12 mouse cellular contexts compared by ENCODE assay signal in genomic region chr16:93143164-93143563, GRCm38 (mm10).
DNase-seq lines count a peak whose midpoint lies in the region; ATAC-seq and TF ChIP-seq lines count a peak whose summit lies in the region.
"Had no signal": no experiment of that assay in that cellular context is flagged by ENCODE, and none has a peak within 500 bp of the region (broad histone marks: within the 10 kb centered on the region; RNA-seq: fewer than 3 reads in every experiment).

No protein-coding gene starts in this region.

- H3K79me2 ChIP-seq in MEL (ENCODE audit: control insufficient read depth, insufficient read depth, low read length, poor library complexity): no peaks in the 10 kb centered on the region

- no peak overlapping the region for H3K27ac ChIP-seq in forebrain, embryonic 16.5 days (ENCODE audit: low read length)
- H3K27ac ChIP-seq in forebrain, embryonic 11.5 days (ENCODE audit: low read depth, low read length): no peak overlapping the region
- H3K27ac ChIP-seq in MEL (ENCODE audit: control insufficient read depth, low read depth, low read length): peak overlapping the region; percentile 58; the same call in 1 of the 2 replicates
- no peak overlapping the region for H3K27ac ChIP-seq in neural tube, embryonic 15.5 days (replicated peaks)
- H3K27ac ChIP-seq in liver, postnatal 0 days (ENCODE audit: low read depth): no peak overlapping the region
- H3K27ac ChIP-seq: stomach, embryonic 15.5 days had no signal

- no peak for TF ChIP-seq CTCF in MEL (IDR thresholded peaks at IDR 0.05 in 2 of 3, conservative IDR thresholded peaks at IDR 0.05 in 1 of 3; ENCODE audit: control insufficient read depth in 1 of 3, insufficient read depth in 1 of 3, low read depth in 2 of 3, low read length in 3 of 3, poor library complexity in 1 of 3, severe bottlenecking in 1 of 3)
- TF ChIP-seq CTCF in liver, postnatal 0 days (IDR thresholded peaks at IDR 0.05; ENCODE audit: low read depth): no peak

- 39% methylated on average over 10 of the region's 10 CpGs for WGBS in forebrain, embryonic 16.5 days
- WGBS in forebrain, embryonic 11.5 days: 94% methylated on average over 10 of the region's 10 CpGs
- 79% methylated on average over 10 of the region's 10 CpGs for WGBS in neural tube, embryonic 15.5 days
- 83% methylated on average over 10 of the region's 10 CpGs for WGBS in liver, postnatal 0 days (ENCODE audit: insufficient replicate concordance)

- H3K4me1 ChIP-seq in forebrain, embryonic 16.5 days (replicated peaks; ENCODE audit: control insufficient read depth, insufficient read depth, low read length): peaks cover 5% of the 10 kb centered on the region; the same call in 1 of the 2 replicates
- H3K4me1 ChIP-seq in forebrain, embryonic 11.5 days (replicated peaks; ENCODE audit: control insufficient read depth, insufficient read depth, low read length): no peaks in the 10 kb centered on the region
- H3K4me1 ChIP-seq in MEL (ENCODE audit: control insufficient read depth in 1 of 2, insufficient read depth in 2 of 2, low read length in 2 of 2): peaks cover 33 to 43% of the 10 kb centered on the region in 2 experiments
- no peaks in the 10 kb centered on the region for H3K4me1 ChIP-seq in neural tube, embryonic 15.5 days
- H3K4me1 ChIP-seq in liver, postnatal 0 days (ENCODE audit: insufficient read depth): peaks cover 5% of the 10 kb centered on the region; the same call in 1 of the 2 replicates
- H3K4me1 ChIP-seq: stomach, embryonic 15.5 days had no signal

- TF ChIP-seq RAD21 in MEL (IDR thresholded peaks at IDR 0.05; ENCODE audit: low read depth, low read length): no peak

- peak; percentile 52; the same call in 1 of the 2 replicates for ATAC-seq in forebrain, embryonic 16.5 days
- no peak for ATAC-seq in forebrain, embryonic 11.5 days (replicated peaks; ENCODE audit: low FRiP score)
- ATAC-seq in neural tube, embryonic 15.5 days (ENCODE audit: low FRiP score): no peak
- no peak for ATAC-seq in liver, postnatal 0 days

- no peak for TF ChIP-seq POLR2A in MEL (IDR thresholded peaks at IDR 0.05; ENCODE audit: control insufficient read depth in 1 of 2, insufficient read depth in 1 of 2, low read depth in 1 of 2, low read length in 2 of 2, poor library complexity in 1 of 2)

- TF ChIP-seq EP300 in MEL (IDR thresholded peaks at IDR 0.05; ENCODE audit: low read depth in 1 of 2, low read length in 2 of 2): no peak
- no peak for TF ChIP-seq EP300 in liver, postnatal 0 days (IDR thresholded peaks at IDR 0.05; ENCODE audit: low read depth)

- no peaks in the 10 kb centered on the region for H3K27me3 ChIP-seq in forebrain, embryonic 16.5 days (replicated peaks; ENCODE audit: control insufficient read depth, insufficient read depth, low read length)
- no peaks in the 10 kb centered on the region for H3K27me3 ChIP-seq in forebrain, embryonic 11.5 days (ENCODE audit: control insufficient read depth, insufficient read depth, low read length)
- H3K27me3 ChIP-seq in MEL (ENCODE audit: control insufficient read depth in 1 of 2, insufficient read depth in 2 of 2, low read length in 2 of 2): no peaks in the 10 kb centered on the region
- no peaks in the 10 kb centered on the region for H3K27me3 ChIP-seq in neural tube, embryonic 15.5 days (replicated peaks)
- no peaks in the 10 kb centered on the region for H3K27me3 ChIP-seq in liver, postnatal 0 days (ENCODE audit: insufficient read depth, low read length)
- H3K27me3 ChIP-seq: stomach, embryonic 15.5 days had no signal

- DNase-seq in forebrain, embryonic 11.5 days (ENCODE audit: low spot score): no peak
- no peak for DNase-seq in MEL (ENCODE audit: low read depth, low spot score)
- peak; percentile 55 to 67 for DNase-seq in frontal cortex, postnatal 14 days (ENCODE audit: low spot score in 2 of 2)
- peak; percentile 16 to 79 for DNase-seq in left cerebral cortex, adult 9 months (ENCODE audit: low spot score in 2 of 2)
- no peak for DNase-seq in ovary, postnatal 14 days (ENCODE audit: low spot score)
- no peak for DNase-seq in liver, postnatal 0 days
- DNase-seq: cerebellum, adult 18-20 months; lung, adult 18-20 months had no signal

- no peaks in the 10 kb centered on the region for H3K36me3 ChIP-seq in forebrain, embryonic 16.5 days (ENCODE audit: control insufficient read depth, insufficient read depth)
- no peaks in the 10 kb centered on the region for H3K36me3 ChIP-seq in forebrain, embryonic 11.5 days (ENCODE audit: control insufficient read depth, insufficient read depth, low read length)
- H3K36me3 ChIP-seq in MEL (ENCODE audit: control insufficient read depth in 1 of 2, insufficient read depth in 2 of 2, low read length in 2 of 2): peaks cover 0 to 44% of the 10 kb centered on the region in 2 experiments; a peak in 2 of 4 replicates
- H3K36me3 ChIP-seq in neural tube, embryonic 15.5 days: no peaks in the 10 kb centered on the region
- H3K36me3 ChIP-seq in liver, postnatal 0 days (replicated peaks; ENCODE audit: insufficient read depth, low read length): no peaks in the 10 kb centered on the region
- H3K36me3 ChIP-seq: stomach, embryonic 15.5 days had no signal

- no peaks in the 10 kb centered on the region for H3K9me3 ChIP-seq in forebrain, embryonic 16.5 days (ENCODE audit: control insufficient read depth, low read length)
- H3K9me3 ChIP-seq in forebrain, embryonic 11.5 days (ENCODE audit: control insufficient read depth, low read length): no peaks in the 10 kb centered on the region
- no peaks in the 10 kb centered on the region for H3K9me3 ChIP-seq in MEL (replicated peaks; ENCODE audit: insufficient read depth, low read length)
- H3K9me3 ChIP-seq in neural tube, embryonic 15.5 days (replicated peaks): no peaks in the 10 kb centered on the region
- H3K9me3 ChIP-seq in liver, postnatal 0 days (ENCODE audit: low read length): no peaks in the 10 kb centered on the region
- H3K9me3 ChIP-seq: stomach, embryonic 15.5 days had no signal

- no peak overlapping the region for H3K4me2 ChIP-seq in forebrain, embryonic 16.5 days (ENCODE audit: low read length)
- H3K4me2 ChIP-seq in forebrain, embryonic 11.5 days (ENCODE audit: low read depth, low read length, severe bottlenecking): no peak overlapping the region
- no peak overlapping the region for H3K4me2 ChIP-seq in neural tube, embryonic 15.5 days
- no peak overlapping the region for H3K4me2 ChIP-seq in liver, postnatal 0 days (ENCODE audit: low read depth, low read length)
- H3K4me2 ChIP-seq: heart, embryonic 11.5 days; stomach, embryonic 15.5 days had no signal

- no peak overlapping the region for H3K4me3 ChIP-seq in forebrain, embryonic 16.5 days (replicated peaks; ENCODE audit: low read length)
- no peak overlapping the region for H3K4me3 ChIP-seq in forebrain, embryonic 11.5 days (ENCODE audit: low read depth, low read length)
- no peak overlapping the region for H3K4me3 ChIP-seq in MEL (ENCODE audit: control insufficient read depth in 1 of 2, insufficient read depth in 1 of 2, low read depth in 2 of 2, low read length in 2 of 2)
- no peak overlapping the region for H3K4me3 ChIP-seq in neural tube, embryonic 15.5 days (replicated peaks)
- no peak overlapping the region for H3K4me3 ChIP-seq in liver, postnatal 0 days (ENCODE audit: low read depth, low read length)
- H3K4me3 ChIP-seq: stomach, embryonic 15.5 days had no signal

- H3K9ac ChIP-seq in forebrain, embryonic 16.5 days (replicated peaks; ENCODE audit: low read depth, low read length): no peak overlapping the region
- H3K9ac ChIP-seq in forebrain, embryonic 11.5 days (ENCODE audit: low read length): no peak overlapping the region
- H3K9ac ChIP-seq in MEL (ENCODE audit: control insufficient read depth, low read depth, low read length, poor library complexity, severe bottlenecking): no peak overlapping the region
- H3K9ac ChIP-seq in neural tube, embryonic 15.5 days (replicated peaks): no peak overlapping the region
- no peak overlapping the region for H3K9ac ChIP-seq in liver, postnatal 0 days (replicated peaks)
- H3K9ac ChIP-seq: stomach, embryonic 15.5 days had no signal

TF ChIP-seq in MEL, 35 proteins besides CTCF, POLR2A, EP300 and RAD21:
- TF ChIP-seq MAX (IDR thresholded peaks at IDR 0.05; ENCODE audit: low read length) (0 out of 2 replicates have a peak, but pooled peaks have one; percentile 18), POLR2AphosphoS2 (IDR thresholded peaks at IDR 0.05; ENCODE audit: low read length) (no peak), GABPA (IDR thresholded peaks at IDR 0.05; ENCODE audit: low read depth, low read length) (no peak), NELFE (IDR thresholded peaks at IDR 0.05; ENCODE audit: low read depth, low read length) (no peak), E2F4 (IDR thresholded peaks at IDR 0.05; ENCODE audit: borderline replicate concordance, low read depth, low read length) (no peak), POLR2AphosphoS5 (IDR thresholded peaks at IDR 0.05; ENCODE audit: borderline replicate concordance, low read depth, low read length) (no peak), USF1 (IDR thresholded peaks at IDR 0.05; ENCODE audit: low read depth, low read length) (no peak), SIN3A (IDR thresholded peaks at IDR 0.05; ENCODE audit: low read length) (no peak), CHD1 (IDR thresholded peaks at IDR 0.05; ENCODE audit: low read depth, low read length) (0 out of 2 replicates have a peak, but pooled peaks have one; percentile 41), MAZ (IDR thresholded peaks at IDR 0.05; ENCODE audit: low read depth, low read length) (no peak)

Comparison
In these comparisons a context has a peak if more than half of its experiments do, and no peak if none do; other contexts are left out.
1. DNase-seq: peak in frontal cortex, postnatal 14 days (2 of 2) and left cerebral cortex, adult 9 months (2 of 2); none in forebrain, embryonic 11.5 days (single experiment), MEL (single experiment), ovary, postnatal 14 days (single experiment) and liver, postnatal 0 days (single experiment).